Mouse (Mus musculus) neural tube, embryonic 13.5 days (tissue): ENCODE data around the gene Ddx19b. TPM values are rescaled to one million over a fixed set of nuclear protein-coding genes. Genes with fewer than 3 reads are reported as not detected.
A peak's percentile ranks its signal among the peaks of the same experiment; 100 is the strongest.

Experiments
- ATAC-seq: fragments of 200-750 bp; cut with Nextera tagmentation; 2 replicates; pipeline ENCODE4 v1.8.0; 2017; ENCODE audit warnings: low read depth, mild to moderate bottlenecking, moderate TSS enrichment, moderate library complexity
- H3K27ac ChIP-seq: fragments of 300-500 bp; sonication (generic); replicated peaks from 2 replicates; pipeline ENCODE4 v1.5.1; 2015; ENCODE audit warnings: moderate library complexity, mild to moderate bottlenecking, inconsistent platforms
- H3K27me3 ChIP-seq: fragments of 300-500 bp; sonication (generic); 2 replicates; pipeline ENCODE4 v1.6.1; 2015; ENCODE audit warnings: mild to moderate bottlenecking, inconsistent platforms
- H3K36me3 ChIP-seq: fragments of 300-500 bp; sonication (generic); 2 replicates; pipeline ENCODE4 v1.6.1; 2015; ENCODE audit warnings: mild to moderate bottlenecking, inconsistent platforms
- H3K4me1 ChIP-seq: fragments of 300-500 bp; sonication (generic); replicated peaks from 2 replicates; pipeline ENCODE4 v1.6.1; 2015; ENCODE audit warnings: inconsistent platforms
- H3K4me2 ChIP-seq: fragments of 300-500 bp; sonication (generic); 2 replicates; pipeline ENCODE4 v1.6.1; 2015; ENCODE audit warnings: inconsistent platforms, mild to moderate bottlenecking, moderate library complexity
- H3K4me3 ChIP-seq: fragments of 300-500 bp; sonication (generic); 2 replicates; pipeline ENCODE4 v1.5.1; 2015; ENCODE audit warnings: mild to moderate bottlenecking, inconsistent platforms
- H3K9ac ChIP-seq: fragments of 300-500 bp; sonication (generic); 2 replicates; pipeline ENCODE4 v1.6.1; 2015; ENCODE audit warnings: moderate library complexity, mild to moderate bottlenecking, inconsistent platforms
- H3K9me3 ChIP-seq: fragments of 300-500 bp; sonication (generic); 2 replicates; pipeline ENCODE4 v1.6.1; 2016; ENCODE audit warnings: inconsistent platforms
- WGBS: fragments of 180-500 bp; shearing (Covaris S2); methylation state at CpG from one replicate; pipeline ENCODE4 v1.1.7; 2015; 5-methylcytosine and 5-hydroxymethylcytosine counted together
- microRNA-seq: library from miRNA; unstranded; fragments of <30 nt; microRNA quantifications from one replicate; pipeline ENCODE4, GENCODE M21; 2016
- polyA plus RNA-seq: library from polyadenylated mRNA; unstranded; fragments of >200 nt; fragmentation: Nextera tagmentation; extraction: Ambion mirVana; gene quantifications from 2 replicates; pipeline ENCODE4 v1.2.1, GENCODE M21; 2015

Gene Ddx19b
- polyA plus RNA-seq, 1 experiment from 2014 or later, result 6.5 TPM

- Histone ChIP-seq H3K27me3 (no peaks in the 10 kb centered on the region), H3K4me3 (no peak overlapping the region), H3K27ac (no peak overlapping the region), H3K36me3 (peaks cover 50% of the 10 kb centered on the region), H3K9ac (no peak overlapping the region), H3K4me2 (no peak overlapping the region), H3K9me3 (no peaks in the 10 kb centered on the region), H3K4me1 (peaks cover 17% of the 10 kb centered on the region)
- ATAC-seq, result no peak
- WGBS, result 75% methylated on average over 5 of the region's 5 CpGs
Measured at GRCm38 (mm10) chr8:110958135-110958534, 73.4 kb downstream of the Ddx19b start.

- Histone ChIP-seq H3K4me3 (no peak overlapping the region), H3K27ac (no peak overlapping the region), H3K4me1 (peaks cover 17% of the 10 kb centered on the region), H3K9ac (no peak overlapping the region), H3K36me3 (peaks cover 47% of the 10 kb centered on the region), H3K9me3 (no peaks in the 10 kb centered on the region), H3K27me3 (no peaks in the 10 kb centered on the region), H3K4me2 (no peak overlapping the region)
- ATAC-seq, result no peak
- WGBS, result 91% methylated on average over 19 of the region's 19 CpGs
Measured at GRCm38 (mm10) chr8:110957471-110957870, 74.1 kb downstream of the Ddx19b start.

- Histone ChIP-seq H3K9ac (no peak overlapping the region), H3K27me3 (no peaks in the 10 kb centered on the region), H3K4me3 (no peak overlapping the region), H3K27ac (peak overlapping the region; percentile 65; the same call in 1 of the 2 replicates), H3K4me1 (peaks cover 17% of the 10 kb centered on the region), H3K36me3 (peaks cover 41% of the 10 kb centered on the region), H3K9me3 (no peaks in the 10 kb centered on the region), H3K4me2 (no peak overlapping the region)
- ATAC-seq, result no peak
- WGBS, result 80% methylated on average over 15 of the region's 15 CpGs
Measured at GRCm38 (mm10) chr8:110956619-110957450, 74.7 kb downstream of the Ddx19b start.

DNA sequence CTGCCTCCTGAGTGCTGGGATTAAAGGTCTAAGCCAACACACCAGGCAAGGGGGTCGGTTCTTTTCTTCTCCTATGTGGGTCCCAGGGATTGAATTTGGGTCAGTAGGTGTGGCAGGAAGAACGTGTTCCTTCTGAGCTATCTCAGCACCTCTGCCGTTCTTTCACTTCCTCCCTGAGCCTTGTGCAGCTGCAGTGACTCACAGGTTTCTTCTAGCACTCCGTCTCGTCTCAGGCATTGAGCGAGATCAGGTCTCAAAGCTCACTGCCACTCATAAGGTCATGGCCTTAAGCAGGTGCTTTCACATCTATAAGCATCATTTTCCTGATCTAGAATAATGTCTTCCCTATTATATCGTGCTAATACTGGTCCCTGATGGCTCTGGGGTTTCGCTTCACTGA lies 76.8 kb downstream of the Ddx19b start:
- WGBS, result 77% methylated on average over 8 of the region's 8 CpGs

More for the DNA sequence above, 76.8 kb downstream of the Ddx19b start:
- Histone ChIP-seq H3K27me3 (no peaks in the 10 kb centered on the region), H3K4me3 (no peak overlapping the region), H3K9ac (no peak overlapping the region), H3K36me3 (peaks cover 34% of the 10 kb centered on the region), H3K27ac (no peak overlapping the region), H3K9me3 (no peaks in the 10 kb centered on the region), H3K4me2 (no peak overlapping the region), H3K4me1 (peaks cover 23% of the 10 kb centered on the region)
- ATAC-seq, result no peak

Small RNA genes within 50 kb of the gene (microRNA-seq; reads per million reads assigned to microRNA genes)
- gene Gm24103 (not detected), gene Mir3473d (not detected)

Other genes with a start within 250 kb of the Ddx19b start
- gene Il34, start 225.8 kb downstream of the Ddx19b start, polyA plus RNA-seq, result 2.5 and 2.6 TPM in 2 replicates
- 74.2 and 78.9 TPM in 2 replicates for gene Cog4, start 185.2 kb downstream of the Ddx19b start, polyA plus RNA-seq
- 93.9 and 112 TPM in 2 replicates for gene Sf3b3, start 185.0 kb downstream of the Ddx19b start, polyA plus RNA-seq
- gene Fuk, start 129.3 kb downstream of the Ddx19b start, polyA plus RNA-seq, result 6.9 and 8.4 TPM in 2 replicates
- 24.7 and 25.2 TPM in 2 replicates for gene St3gal2, start 111.8 kb downstream of the Ddx19b start, polyA plus RNA-seq
- gene Ddx19a, start 34.0 kb downstream of the Ddx19b start, polyA plus RNA-seq, result 11.1 and 14.3 TPM in 2 replicates
- gene Aars, start 1.4 kb upstream of the Ddx19b start, polyA plus RNA-seq, result 74.5 and 75.3 TPM in 2 replicates
- not detected in 2 replicates for gene Exosc6, start 24.6 kb upstream of the Ddx19b start, polyA plus RNA-seq
- gene Clec18a, start 60.7 kb upstream of the Ddx19b start, polyA plus RNA-seq, result 1.9 and 3.1 TPM in 2 replicates
- 9.6 and 11.6 TPM in 2 replicates for gene Pdpr, start 62.9 kb upstream of the Ddx19b start, polyA plus RNA-seq
- gene Glg1, start 227.5 kb upstream of the Ddx19b start, polyA plus RNA-seq, result 69.5 and 83.4 TPM in 2 replicates